Mouse (Mus musculus) forebrain, embryonic 11.5 days (tissue): ENCODE measurements around the gene Ctrb1. TPM values are rescaled to one million over a fixed set of nuclear protein-coding genes. Genes with fewer than 3 reads are reported as not detected.

Experiments
- ATAC-seq: fragments of 200-750 bp; cut with Nextera tagmentation; replicated peaks from 2 replicates; pipeline ENCODE4 v1.8.0; 2017; ENCODE audit warnings: moderate TSS enrichment; ENCODE audit not compliant: low FRiP score
- DNase-seq: peaks from one replicate; pipeline ENCODE4 v3.0.0-alpha.2; 2017; ENCODE audit warnings: low spot score
- H3K27ac ChIP-seq: fragments of 300-500 bp; sonication (generic); 2 replicates; pipeline ENCODE4 v1.5.1; 2014; ENCODE audit warnings: low read depth, low read length
- H3K27me3 ChIP-seq: fragments of 300-500 bp; sonication (generic); 2 replicates; pipeline ENCODE4 v1.6.1; 2014; ENCODE audit warnings: mild to moderate bottlenecking, low read length, mixed read lengths; ENCODE audit not compliant: control insufficient read depth, insufficient read depth
- H3K36me3 ChIP-seq: fragments of 300-500 bp; sonication (generic); 2 replicates; pipeline ENCODE4 v1.6.1; 2014; ENCODE audit warnings: mild to moderate bottlenecking, low read length, moderate library complexity, mixed read lengths; ENCODE audit not compliant: control insufficient read depth, insufficient read depth
- H3K4me1 ChIP-seq: fragments of 300-500 bp; sonication (generic); replicated peaks from 2 replicates; pipeline ENCODE4 v1.6.1; 2014; ENCODE audit warnings: low read length, mixed read lengths; ENCODE audit not compliant: control insufficient read depth, insufficient read depth
- H3K4me2 ChIP-seq: fragments of 300-500 bp; sonication (generic); 2 replicates; pipeline ENCODE4 v1.6.1; 2014; ENCODE audit warnings: low read depth, mild to moderate bottlenecking, low read length, moderate library complexity, mixed read lengths; ENCODE audit not compliant: severe bottlenecking
- H3K4me3 ChIP-seq: fragments of 300-500 bp; sonication (generic); 2 replicates; pipeline ENCODE4 v1.5.1; 2014; ENCODE audit warnings: low read depth, low read length
- H3K9ac ChIP-seq: fragments of 300-500 bp; sonication (generic); 2 replicates; pipeline ENCODE4 v1.6.1; 2014; ENCODE audit warnings: low read length
- H3K9me3 ChIP-seq: fragments of 300-500 bp; sonication (generic); 2 replicates; pipeline ENCODE4 v1.6.1; 2016; ENCODE audit warnings: low read length, mixed read lengths; ENCODE audit not compliant: control insufficient read depth
- WGBS: fragments of 180-500 bp; shearing (Covaris S2); extraction: QIAGEN DNeasy Blood & Tissue Kit; methylation state at CpG from one replicate; pipeline ENCODE4 v1.1.7; 2014; 5-methylcytosine and 5-hydroxymethylcytosine counted together
- polyA plus RNA-seq: library from polyadenylated mRNA; unstranded; fragments of >200 nt; fragmentation: Nextera tagmentation; extraction: Ambion mirVana; gene quantifications from 2 replicates; pipeline ENCODE4 v1.2.1, GENCODE M21; 2014

The Ctrb1 gene
- polyA plus RNA-seq, 1 experiment from 2014 or later = not detected

DNA sequence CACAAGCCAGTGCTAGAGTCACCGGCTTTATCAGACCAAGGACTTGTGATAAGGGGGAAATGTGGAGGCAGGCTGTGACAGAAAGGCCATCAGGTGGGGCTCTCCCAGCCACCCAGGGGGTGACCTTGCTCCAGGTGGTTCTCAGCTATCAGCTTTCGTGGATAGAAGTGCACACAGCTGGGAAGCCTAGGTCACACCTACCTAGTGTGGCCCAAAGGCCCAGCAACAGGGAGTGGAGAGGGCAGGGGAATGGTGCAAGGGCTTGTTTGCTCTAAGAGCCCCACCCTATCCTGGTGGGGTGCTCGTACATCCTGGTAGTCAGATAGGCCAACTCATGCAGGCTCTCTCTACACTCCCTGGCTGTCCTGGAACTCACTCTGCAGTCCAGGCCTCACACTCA, 14.4 kb upstream of the Ctrb1 start:
- WGBS = 78% methylated on average over 3 of the region's 3 CpGs
- ATAC-seq (no peak), DNase-seq (no peak)
- no peaks in the 10 kb centered on the region for H3K27me3 ChIP-seq
- no peak overlapping the region for H3K27ac ChIP-seq
- H3K4me2 ChIP-seq = no peak overlapping the region
- H3K4me3 ChIP-seq = no peak overlapping the region
- H3K4me1 ChIP-seq = no peaks in the 10 kb centered on the region
- peaks cover 4% of the 10 kb centered on the region; the same call in 1 of the 2 replicates for H3K36me3 ChIP-seq
- H3K9me3 ChIP-seq = no peaks in the 10 kb centered on the region
- no peak overlapping the region for H3K9ac ChIP-seq

DNA sequence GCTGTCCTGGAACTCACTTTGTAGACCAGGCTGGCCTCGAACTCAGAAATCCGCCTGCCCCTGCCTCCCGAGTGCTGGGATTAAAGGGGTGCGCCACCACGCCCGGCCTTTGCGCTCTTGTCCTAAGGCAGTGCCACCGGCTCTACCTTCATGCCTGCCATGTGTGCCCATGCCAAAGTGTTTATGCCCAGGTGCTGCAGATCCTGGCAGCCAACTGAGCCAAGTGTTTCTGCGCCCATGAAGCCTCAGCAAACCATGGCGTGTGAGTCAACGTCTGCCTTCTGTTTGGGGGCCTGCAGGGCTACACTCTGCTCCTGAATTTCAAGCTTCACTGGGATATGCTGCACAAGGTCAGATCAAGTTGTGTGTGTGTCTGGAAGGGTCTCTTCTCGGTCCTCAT, 13.8 kb upstream of the Ctrb1 start:
- DNase-seq = no peak
- no peak overlapping the region for H3K27ac ChIP-seq
- no peaks in the 10 kb centered on the region for H3K36me3 ChIP-seq
- no peak overlapping the region for H3K4me2 ChIP-seq
- no peak for ATAC-seq
- no peaks in the 10 kb centered on the region for H3K4me1 ChIP-seq
- no peaks in the 10 kb centered on the region for H3K9me3 ChIP-seq
- no peaks in the 10 kb centered on the region for H3K27me3 ChIP-seq
- no peak overlapping the region for H3K9ac ChIP-seq
- 91% methylated on average over 12 of the region's 12 CpGs for WGBS
- H3K4me3 ChIP-seq = no peak overlapping the region

DNA sequence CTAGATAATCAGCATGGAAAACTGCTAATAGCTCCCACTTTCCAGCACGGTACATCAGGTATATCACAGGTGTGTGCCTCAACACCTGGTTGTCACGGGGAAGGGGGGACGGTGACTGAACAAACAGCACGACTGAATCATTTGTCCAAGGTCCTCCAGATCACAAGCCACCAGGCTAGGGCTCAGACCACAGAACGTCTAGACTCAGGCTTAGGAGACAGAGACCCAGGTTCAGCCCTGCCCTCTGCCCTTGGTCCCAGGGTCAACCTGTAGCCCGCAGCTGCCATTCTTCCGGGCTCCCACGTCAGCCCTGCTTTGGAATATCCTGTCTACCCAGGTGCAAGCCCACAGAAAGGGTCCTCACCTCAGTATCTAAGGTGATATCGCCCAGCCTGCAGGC, 10.6 kb upstream of the Ctrb1 start:
- no peaks in the 10 kb centered on the region for H3K9me3 ChIP-seq

DNA sequence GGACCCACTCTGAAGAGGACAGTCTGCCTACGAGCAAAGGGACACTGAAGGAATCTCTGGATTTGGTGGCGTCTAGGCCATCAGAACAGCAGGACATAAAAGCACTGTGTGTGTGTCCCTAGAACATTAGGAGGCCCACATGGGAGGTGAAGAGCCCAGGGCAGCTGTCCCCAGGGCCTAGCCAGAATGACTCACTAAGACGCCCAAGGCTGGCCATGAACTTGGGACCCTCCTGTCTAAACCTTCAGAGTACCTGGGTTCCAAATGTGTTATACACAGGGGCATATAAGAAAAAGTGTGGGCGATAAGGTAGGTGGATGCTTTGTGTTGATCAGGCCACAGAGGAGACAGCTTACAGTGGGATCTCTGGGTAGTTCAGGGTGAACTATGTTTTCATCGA, 9.9 kb upstream of the Ctrb1 start:
- Histone ChIP-seq H3K36me3 (no peaks in the 10 kb centered on the region), H3K4me1 (no peaks in the 10 kb centered on the region), H3K9ac (no peak overlapping the region), H3K4me3 (no peak overlapping the region), H3K27ac (no peak overlapping the region), H3K4me2 (no peak overlapping the region), H3K27me3 (no peaks in the 10 kb centered on the region), H3K9me3 (no peaks in the 10 kb centered on the region)
- no peak for ATAC-seq
- DNase-seq = no peak
- 87% methylated on average over 5 of the region's 5 CpGs for WGBS

More for the DNA sequence above, 10.6 kb upstream of the Ctrb1 start:
- Histone ChIP-seq H3K4me2 (no peak overlapping the region), H3K9ac (no peak overlapping the region), H3K36me3 (no peaks in the 10 kb centered on the region), H3K27me3 (no peaks in the 10 kb centered on the region), H3K4me3 (no peak overlapping the region), H3K4me1 (no peaks in the 10 kb centered on the region), H3K27ac (no peak overlapping the region)
- WGBS = 89% methylated on average over 9 of the region's 9 CpGs
- ATAC-seq = no peak
- no peak for DNase-seq

DNA sequence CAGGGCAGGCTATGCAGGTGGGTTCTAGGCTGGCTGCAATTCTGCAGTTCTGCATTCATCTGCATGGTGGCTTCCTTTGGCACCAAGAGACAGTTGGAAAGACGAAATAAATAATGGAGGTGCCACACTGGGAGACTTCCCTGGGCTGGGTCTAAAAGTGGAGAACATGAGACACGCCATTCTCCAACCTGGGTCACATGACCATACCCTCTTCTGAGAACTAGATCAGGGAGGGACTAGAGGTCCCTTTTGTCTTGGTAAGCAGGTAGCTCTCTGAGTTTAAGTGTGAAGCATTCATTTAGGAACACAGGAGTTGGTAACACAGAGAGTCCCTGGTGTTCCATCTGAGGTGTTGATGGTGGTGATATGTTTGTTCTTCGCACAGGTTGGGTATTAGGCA, 9.4 kb upstream of the Ctrb1 start:
- Histone ChIP-seq H3K27ac (no peak overlapping the region), H3K4me1 (no peaks in the 10 kb centered on the region), H3K4me2 (no peak overlapping the region), H3K36me3 (no peaks in the 10 kb centered on the region), H3K9me3 (no peaks in the 10 kb centered on the region), H3K4me3 (no peak overlapping the region), H3K9ac (no peak overlapping the region), H3K27me3 (no peaks in the 10 kb centered on the region)
- ATAC-seq (no peak), DNase-seq (no peak)
- 85% methylated on average over 3 of the region's 3 CpGs for WGBS

DNA sequence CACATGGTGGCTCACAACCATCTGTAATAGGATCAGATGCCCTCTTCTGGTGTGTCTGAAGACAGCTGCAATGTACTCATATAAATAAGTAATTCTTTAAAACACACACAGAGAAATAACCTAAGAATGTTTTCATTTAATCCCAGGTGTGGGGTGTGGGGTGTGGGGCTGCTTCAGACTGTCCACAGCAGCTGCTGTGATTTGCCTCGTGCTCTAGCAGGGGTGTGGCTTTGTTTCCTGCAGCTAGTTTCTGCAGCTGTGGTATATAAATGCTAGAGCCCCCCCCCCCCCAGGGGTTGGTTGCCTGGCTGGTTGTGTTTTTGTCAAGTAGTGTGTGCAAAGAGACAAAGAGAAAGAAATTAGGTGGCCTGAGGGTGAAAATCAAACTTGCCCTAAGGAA, 8.2 kb upstream of the Ctrb1 start:
- no peak for DNase-seq
- H3K4me2 ChIP-seq = no peak overlapping the region
- 5% methylated on average over 1 of the region's 1 CpGs for WGBS
- H3K27me3 ChIP-seq = no peaks in the 10 kb centered on the region
- H3K9me3 ChIP-seq = no peaks in the 10 kb centered on the region
- H3K4me3 ChIP-seq = no peak overlapping the region
- H3K36me3 ChIP-seq = no peaks in the 10 kb centered on the region
- no peak overlapping the region for H3K27ac ChIP-seq
- ATAC-seq = no peak
- no peaks in the 10 kb centered on the region for H3K4me1 ChIP-seq
- no peak overlapping the region for H3K9ac ChIP-seq

DNA sequence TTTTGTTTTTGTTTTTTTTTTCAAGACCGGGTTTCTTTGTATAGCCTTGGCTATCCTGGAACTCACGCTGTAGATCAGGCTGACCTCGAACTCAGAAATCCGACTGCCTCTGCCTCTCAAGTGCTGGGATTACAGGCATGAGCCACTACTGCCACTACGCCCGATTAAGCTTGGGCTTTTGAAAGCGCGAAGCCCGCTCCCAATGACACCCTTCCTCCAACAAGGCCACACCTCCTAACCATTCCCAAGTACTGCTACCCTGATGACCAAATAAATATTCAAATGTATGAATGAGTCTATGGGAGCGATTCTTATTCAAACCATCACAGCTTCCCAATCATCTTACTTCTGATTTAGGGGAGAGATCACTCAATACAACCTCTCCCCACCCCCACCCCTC, 6.8 kb upstream of the Ctrb1 start:
- Histone ChIP-seq H3K27ac (no peak overlapping the region), H3K9ac (no peak overlapping the region), H3K9me3 (no peaks in the 10 kb centered on the region), H3K4me1 (no peaks in the 10 kb centered on the region), H3K36me3 (no peaks in the 10 kb centered on the region), H3K27me3 (no peaks in the 10 kb centered on the region), H3K4me3 (no peak overlapping the region), H3K4me2 (no peak overlapping the region)
- no peak for ATAC-seq
- DNase-seq = no peak
- 83% methylated on average over 10 of the region's 10 CpGs for WGBS

DNA sequence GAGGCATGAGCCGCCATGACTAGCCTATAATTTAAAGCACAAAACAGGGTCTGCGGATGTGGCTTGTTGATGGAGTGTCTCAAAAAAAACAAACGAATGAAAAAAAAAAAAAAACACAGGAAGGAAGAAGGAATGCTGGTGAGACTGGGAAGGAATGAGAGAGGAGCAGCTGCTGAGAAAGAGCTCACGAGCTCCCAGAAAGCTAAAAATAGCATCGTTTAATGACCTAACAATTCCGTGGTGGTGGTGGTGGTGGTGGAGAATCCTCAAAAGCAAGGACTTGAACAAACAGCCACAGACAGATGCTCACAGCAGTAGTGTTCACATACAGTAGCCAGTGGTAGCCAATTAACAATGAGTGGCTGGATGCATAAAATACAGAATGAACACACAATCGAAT, 4.6 kb upstream of the Ctrb1 start:
- Histone ChIP-seq H3K9me3 (no peaks in the 10 kb centered on the region), H3K27me3 (no peaks in the 10 kb centered on the region), H3K4me2 (no peak overlapping the region), H3K27ac (no peak overlapping the region), H3K9ac (no peak overlapping the region), H3K4me1 (no peaks in the 10 kb centered on the region), H3K4me3 (no peak overlapping the region), H3K36me3 (no peaks in the 10 kb centered on the region)
- DNase-seq (no peak), ATAC-seq (no peak)
- WGBS = 85% methylated on average over 7 of the region's 7 CpGs

DNA sequence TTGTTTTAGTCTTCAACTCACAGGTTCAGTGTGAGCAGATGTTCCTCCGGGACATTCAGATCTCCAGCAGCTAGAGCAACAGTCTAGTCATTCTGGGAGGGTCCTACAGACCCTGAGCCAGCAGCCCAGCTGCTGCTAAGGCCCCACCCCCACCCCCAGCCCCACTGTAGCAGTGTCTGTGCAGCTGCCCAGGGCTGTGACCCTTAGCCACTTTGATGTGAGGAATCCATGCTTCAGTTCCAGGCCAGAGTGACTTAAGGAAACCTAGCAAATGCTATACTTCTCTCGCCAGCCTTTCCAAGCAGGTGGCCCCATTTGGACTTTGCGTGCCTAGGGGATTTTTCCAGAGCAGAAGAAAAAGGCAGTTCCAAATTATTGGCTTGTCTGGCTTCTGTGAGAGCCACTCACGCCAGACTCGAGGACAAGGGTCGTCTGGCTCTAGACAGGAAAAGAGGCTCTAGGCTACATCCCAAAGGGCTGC, 2.5 kb upstream of the Ctrb1 start:
- ATAC-seq = no peak
- WGBS = 80% methylated on average over 6 of the region's 6 CpGs
- DNase-seq = no peak
- Histone ChIP-seq H3K27me3 (no peaks in the 10 kb centered on the region), H3K4me3 (no peak overlapping the region), H3K9me3 (no peaks in the 10 kb centered on the region), H3K36me3 (no peaks in the 10 kb centered on the region), H3K4me2 (no peak overlapping the region), H3K4me1 (no peaks in the 10 kb centered on the region), H3K27ac (no peak overlapping the region), H3K9ac (no peak overlapping the region)
